Mouse (Mus musculus) 3134 (cell line): ENCODE results near the gene Atp1a2.

ENCODE experiments used
- DNase-seq: peaks from one replicate; pipeline ENCODE4 v3.0.0-alpha.2; 2011; ENCODE audit warnings: low spot score; ENCODE audit not compliant: insufficient read length; ENCODE audit errors: extremely low read depth

Atp1a2 gene

DNA sequence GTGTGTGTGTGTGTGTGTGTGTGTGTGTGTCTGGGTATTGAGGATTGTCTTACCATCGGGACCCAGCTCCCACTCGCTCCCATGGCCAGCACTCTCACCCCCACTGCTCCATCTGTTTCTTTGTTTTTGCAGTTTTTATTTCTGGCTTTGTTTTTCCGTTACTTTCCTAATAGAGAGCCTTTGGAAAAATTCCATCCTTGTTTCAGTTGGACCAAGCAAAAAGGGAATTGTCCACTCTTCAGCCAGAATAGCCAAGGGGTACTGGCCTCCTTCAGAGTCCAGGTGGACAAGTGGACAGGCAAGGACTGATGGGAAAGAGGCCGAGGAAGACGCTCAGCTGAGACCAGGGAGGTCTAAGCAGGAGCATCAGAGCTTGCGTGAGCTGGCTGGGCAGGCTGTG, 9.0 kb upstream of the Atp1a2 start:
- no peak for DNase-seq

DNA sequence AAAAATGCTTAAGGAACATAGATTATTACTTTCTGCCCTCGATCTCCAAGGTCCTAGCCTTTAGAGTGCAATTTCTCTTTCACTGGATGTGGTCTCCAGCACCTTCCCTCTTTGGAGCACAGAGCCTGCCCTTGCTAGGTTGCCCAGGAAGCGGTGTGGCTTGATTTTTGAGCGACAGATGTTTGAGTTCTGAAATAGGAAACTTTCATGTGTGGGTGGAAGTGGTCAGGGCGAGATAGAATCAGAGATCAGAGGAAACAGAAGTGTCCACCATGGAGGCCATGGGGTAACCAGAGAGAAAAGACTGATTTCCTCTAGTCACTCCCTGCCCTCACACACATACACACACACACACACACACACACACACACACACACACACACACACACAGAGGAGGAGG, 8.3 kb upstream of the Atp1a2 start:
- no peak for DNase-seq

DNA sequence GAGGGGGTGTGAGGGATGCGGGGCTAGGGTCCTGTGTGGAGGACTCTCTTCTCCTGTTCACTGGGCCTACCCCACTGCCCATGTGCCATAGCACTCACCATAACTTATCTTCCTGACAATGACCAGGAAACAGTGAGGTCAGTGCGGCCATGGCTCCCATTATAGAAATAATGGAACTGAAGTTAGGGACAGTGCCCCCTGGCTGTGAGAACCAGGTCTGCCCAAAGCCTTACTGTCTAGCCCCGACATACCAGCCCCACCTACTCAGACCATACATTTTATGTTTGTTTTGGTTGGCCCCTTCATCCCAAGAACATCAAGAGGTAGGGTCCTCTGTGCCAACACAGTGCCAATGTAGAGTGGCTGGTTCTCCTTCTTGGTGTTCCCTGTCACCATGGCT, 7.8 kb upstream of the Atp1a2 start:
- DNase-seq: no peak

DNA sequence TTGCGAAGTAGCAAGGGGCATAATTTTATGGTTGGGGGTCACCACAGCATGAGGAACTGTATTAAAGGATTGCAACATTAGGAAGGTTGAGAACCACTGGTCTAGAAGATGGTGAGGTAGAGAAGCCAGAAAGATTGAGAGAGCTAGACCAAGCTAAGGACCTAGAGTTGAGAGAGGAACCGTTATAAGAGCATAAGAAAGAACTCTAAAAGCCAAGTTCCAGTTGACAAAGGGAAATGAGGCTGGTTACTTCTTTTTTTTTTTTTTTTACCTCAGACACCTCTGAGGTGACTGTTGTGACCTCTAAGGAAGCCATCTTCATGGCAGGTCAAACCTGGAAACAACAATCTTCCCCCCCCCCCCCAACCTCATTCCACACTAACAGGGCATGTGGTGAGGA, 7.3 kb upstream of the Atp1a2 start:
- no peak for DNase-seq

DNA sequence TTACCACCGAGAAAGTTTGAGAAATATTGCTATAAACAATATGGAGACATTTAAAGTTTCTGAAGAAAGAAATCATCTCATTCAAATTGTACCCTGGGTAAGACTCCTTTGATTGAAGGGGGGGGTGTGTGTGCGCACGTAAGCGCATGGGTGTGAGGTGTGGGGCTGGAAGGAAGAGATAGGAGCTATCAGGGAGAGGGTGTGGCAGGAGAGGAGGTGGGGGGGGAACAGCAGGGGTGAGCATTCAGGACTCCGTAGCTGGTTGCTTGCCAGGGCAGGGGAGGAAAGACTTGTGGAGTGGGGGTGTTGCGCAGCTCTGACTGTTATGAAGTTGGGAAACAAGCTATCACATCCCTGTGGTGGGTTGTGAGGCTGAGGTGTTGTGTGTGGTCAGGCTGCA, 6.6 kb upstream of the Atp1a2 start:
- DNase-seq: no peak

DNA sequence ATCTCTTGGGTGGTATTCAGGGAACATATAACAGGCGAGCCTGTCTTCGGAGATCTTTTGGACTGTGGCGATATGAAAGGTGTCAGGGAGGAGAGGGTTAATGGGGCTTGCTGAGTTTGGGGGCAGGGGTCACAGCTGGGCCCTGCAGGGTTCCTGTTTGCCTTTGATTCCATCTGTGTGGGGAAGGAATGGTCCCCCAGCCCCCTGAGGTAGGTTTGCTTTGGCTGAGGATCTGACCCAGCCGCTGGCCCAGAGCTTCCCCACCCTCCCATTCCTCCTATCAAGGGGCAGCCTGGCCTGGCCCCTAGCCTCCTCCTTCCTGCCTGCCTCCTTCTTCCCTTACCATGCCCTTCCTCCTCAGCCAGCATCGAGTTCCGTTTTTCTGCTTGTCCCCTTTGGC, 5.0 kb upstream of the Atp1a2 start:
- no peak for DNase-seq

DNA sequence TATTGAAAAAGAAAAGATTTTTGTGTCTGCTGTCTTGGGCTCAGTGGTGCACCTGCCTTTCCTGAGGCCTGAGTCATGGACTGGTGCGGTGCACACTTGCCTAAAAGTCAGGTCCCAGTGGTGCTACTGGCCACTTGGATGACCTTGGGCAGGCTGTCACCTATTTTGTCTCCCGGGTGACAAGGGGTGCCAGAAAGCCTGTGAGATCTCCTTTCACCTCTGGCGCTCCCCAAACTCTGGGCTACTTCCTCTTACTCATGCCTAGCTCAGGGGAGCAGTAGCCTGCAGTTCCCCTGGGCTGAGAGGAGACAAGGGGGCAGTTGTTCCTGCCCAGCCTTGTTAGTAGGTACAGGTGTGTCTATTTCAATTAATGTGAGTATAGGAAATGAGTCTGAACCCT, 4.4 kb upstream of the Atp1a2 start:
- no peak for DNase-seq

DNA sequence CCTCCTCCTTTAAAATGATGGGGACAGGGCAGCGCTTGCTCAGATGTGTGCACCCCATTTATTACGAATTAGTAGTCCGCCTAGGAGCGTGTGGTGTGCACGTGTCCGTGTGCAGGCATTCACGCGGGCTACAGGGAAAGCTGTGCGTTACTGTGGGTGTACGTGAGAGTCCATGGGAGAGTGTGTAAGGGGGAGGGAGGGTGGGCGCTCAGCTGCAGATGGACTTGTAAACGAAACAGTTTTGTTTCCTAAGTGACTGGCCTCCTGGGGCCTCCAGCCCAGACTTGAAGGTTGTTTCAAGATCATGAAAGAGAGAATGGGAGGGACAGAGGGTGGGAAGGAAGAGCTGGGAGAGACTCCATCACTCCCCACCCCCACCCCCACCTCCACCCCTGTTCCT, 3.3 kb upstream of the Atp1a2 start:
- DNase-seq: no peak

DNA sequence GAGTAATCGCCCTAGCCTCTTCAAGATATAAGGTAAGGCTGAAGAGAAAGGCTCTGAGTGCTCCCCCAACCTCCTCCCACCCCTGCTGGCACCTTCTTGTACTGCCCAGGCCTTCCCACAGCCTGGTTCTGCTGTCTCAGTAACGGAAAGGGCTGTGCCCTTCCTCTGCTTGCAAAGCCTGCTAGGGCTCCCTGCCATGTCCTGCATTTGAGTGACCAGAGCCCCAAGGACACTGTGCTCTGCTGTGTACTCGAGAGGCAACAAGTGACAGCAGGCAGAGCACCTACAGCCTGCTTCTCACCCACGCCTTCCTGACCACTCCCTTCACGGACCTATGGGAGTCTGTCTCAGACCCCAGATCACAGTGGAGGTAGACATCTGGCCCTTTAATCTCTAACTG, 2.4 kb upstream of the Atp1a2 start:
- DNase-seq: no peak

DNA sequence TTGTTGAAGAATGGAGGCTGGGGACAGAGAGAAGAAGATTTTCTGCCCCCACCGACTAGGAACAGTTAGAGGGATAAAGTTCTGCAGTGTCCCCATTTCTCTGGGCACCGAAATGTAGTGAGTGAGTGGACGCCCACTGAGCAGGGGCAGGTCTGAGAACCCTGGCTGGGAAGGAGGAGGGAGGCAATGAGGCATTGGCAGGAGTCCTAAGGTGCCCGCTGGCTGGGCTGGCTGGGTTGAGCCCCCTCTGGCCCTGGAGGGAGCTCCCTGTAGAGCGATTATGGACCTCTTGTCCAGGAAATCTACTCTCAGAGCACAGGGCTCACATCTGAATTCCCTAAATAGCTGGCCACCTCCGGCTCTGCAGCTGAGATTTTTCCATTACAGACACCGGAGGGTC, 1.7 kb upstream of the Atp1a2 start:
- no peak for DNase-seq

DNA sequence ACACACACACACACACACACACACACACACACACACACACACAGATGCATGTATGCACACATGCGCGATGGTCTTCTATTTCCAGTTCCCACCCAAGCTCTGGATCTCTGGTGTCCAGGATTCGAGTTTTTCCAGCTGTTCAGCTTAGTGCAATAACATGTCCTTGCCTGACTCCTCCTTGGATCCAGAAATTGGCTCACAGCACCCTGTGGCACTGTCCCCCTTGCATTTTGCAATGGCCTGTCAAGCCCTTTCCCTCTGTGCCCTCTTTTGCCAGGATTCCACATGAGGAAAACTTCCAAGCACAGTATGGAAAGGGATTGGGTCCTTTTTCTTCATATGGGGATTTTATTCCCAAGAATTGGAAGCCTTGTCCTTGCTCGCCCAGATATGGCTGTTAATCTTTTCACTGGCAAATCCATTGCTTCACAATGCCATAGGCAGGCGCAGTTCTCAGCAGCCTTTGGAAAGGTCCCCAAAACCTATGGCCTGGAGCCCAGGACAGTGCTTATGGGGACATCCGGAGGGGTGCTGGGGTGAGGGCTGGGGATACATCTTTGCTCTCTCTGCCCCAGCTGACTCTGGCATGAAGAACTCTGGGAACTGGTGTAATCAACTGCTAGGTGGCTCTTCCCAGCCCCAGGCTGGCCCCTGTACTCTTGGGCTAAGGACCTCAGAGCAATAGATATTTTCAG, 901 bp downstream of the Atp1a2 start:
- DNase-seq: no peak

DNA sequence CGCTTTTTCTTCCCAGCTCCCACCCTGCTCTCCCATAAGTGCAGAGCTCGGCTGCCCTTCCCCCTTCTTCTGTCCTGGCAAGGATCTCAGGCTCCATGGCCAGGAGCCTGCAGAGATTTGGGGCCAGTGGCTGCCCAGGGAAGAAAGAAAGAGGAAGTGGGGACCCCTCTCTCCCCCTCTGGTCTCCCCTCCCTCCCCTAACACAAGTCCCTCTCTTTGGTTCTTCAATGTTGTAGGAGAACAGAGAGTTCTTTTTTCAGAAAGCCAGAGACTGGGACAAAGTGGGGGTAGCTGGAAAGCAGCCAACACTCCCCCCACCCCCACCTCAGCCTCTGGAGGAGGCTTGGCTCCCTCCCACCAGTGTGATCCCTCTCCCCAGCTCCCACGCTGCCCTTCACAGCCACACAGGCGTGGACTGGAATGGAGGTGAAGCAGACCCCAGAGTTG, 2.1 kb downstream of the Atp1a2 start:
- DNase-seq: no peak

DNA sequence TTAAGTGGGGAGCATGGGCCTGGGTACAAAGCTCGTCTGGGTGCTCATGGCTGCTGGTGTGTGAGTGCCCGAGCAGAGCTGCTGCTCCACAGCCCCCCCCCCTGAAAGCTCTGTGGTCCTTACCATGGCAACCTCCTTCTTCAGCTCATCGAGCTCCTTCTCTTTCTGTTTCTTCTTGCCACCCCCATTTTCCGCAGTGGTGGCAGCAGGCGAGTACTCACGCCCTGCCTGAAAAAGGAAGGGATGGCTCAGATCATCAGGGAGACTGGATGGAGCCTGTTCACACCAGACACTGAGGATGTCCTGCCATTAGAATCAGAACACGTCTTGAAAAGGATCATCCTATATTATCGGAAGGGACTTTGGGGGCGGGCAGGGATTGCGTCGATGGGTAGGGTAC, 4.4 kb downstream of the Atp1a2 start:
- DNase-seq: no peak

DNA sequence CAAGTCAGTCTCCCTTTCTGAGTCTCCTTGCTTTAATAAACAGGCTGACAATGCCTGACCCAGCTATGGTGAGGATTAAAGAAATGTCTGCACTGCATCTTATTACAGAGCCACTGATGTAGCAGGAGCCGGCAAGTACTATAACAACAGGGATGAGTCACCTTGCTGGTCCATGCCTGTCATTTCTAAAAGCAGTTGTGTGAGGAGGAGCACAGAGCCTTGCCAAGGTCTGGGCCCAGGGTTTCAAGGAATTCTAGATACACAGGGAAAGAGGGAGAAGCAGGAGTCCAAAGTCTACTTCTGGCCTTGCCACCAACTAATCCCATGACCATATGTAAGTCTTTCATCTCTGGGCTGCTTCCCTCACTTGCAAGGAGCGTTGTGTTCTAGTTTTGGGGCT, 5.0 kb downstream of the Atp1a2 start:
- no peak for DNase-seq

DNA sequence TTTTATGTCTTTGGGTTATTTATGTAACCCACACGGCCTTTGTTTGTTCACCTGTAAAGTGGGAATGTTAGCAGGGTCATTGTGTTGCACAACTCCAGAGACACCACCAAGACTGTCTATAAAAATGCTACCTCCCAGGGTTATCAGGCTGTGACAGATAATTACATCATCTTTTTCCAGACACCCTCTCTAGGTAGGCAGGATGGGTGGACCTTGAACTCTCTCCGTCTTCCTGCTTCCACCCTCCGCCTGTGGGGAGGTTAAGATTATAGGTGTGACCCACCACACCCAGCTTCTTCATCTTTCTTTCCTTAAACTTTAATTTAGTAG, 8.3 kb downstream of the Atp1a2 start:
- DNase-seq: no peak

DNA sequence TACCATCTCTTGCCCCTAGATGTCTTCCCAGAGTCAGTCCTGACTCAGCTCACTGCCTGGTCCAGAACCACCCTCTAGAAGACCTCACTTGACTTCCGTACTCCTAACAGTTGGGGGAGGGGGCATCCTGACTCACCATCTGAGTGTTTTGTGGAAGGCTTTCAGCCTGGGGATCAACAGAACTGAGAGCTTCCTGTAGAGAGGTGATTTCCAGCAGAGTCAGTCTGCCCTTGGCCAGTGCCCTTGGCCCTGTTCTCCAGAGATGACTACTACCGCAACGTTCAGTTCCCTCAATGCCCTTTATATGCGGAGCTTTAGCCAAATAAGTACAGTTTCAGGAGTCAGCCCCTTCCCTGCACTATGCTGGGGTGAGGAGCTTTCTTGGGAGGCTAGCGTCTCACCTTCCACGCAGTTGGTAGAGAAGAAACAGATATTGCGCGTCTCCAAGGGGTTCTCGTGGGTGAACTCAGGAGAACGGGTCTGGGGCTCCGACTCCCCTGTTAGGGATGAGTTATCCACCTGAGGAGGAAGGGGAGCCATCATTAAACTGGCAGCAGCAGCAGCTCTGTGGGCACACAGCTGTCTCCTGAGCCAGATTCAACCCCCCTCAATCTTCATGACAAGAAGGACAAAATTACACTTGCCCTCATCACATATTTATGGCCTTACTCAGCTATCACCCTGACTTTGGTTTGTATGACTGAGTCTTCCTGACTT, 8.8 kb downstream of the Atp1a2 start:
- no peak for DNase-seq

DNA sequence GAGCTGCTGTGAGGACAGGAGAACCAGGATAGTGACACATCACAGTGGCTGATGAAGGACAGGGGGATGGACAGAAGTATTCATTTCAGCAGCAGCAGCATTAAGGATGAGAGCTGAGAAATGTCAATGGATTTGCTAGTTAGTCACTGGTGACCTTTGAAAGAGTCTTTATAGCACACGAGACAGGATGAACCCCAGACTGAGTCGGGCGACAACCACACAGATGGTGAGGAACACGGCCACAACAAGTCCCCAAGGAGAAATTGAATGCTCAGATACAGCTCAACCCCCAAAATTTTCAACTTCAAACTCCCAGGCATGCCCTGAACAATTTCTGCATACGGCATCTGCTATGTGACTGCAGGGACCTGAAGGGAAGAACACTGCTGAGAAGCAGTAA, 11.1 kb downstream of the Atp1a2 start:
- no peak for DNase-seq

DNA sequence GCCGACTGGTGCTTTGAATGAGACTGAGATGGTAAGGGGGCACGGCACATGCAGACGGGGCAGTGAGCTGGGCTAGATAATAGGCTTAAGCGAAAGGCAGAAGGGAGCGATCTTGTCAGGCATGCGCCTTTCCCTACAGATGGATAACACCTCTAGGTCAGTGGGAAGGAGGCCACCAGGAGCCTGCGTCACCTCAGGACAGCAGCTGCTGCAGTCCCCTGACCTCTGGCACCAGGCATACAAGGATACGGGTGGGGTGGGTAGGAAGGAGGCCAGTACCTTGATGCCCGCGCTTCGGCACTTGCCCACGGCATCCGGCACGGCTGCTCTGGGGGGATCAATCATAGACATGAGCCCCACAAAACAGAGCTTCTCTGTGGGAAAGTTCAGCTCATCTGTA, 13.6 kb downstream of the Atp1a2 start:
- no peak for DNase-seq

DNA sequence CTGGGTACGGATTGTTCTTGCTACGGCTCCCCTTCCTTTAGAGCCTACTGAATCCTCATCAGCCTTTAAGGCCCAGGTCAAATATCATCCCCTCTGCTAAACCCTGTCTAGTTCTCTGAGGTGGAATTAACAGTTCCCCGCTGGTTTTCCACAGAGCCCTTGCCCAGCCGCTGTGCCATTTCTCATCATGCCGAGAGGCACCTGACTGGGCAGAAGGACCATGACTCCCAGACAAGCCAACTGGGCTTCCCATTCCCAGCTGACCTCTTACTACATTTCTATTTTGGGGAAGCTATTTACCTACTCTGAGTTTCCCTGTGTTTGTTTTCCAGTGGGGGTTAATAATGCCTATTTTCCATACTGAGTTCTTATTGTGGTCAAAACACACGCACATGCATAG, 14.8 kb downstream of the Atp1a2 start:
- DNase-seq: no peak

DNA sequence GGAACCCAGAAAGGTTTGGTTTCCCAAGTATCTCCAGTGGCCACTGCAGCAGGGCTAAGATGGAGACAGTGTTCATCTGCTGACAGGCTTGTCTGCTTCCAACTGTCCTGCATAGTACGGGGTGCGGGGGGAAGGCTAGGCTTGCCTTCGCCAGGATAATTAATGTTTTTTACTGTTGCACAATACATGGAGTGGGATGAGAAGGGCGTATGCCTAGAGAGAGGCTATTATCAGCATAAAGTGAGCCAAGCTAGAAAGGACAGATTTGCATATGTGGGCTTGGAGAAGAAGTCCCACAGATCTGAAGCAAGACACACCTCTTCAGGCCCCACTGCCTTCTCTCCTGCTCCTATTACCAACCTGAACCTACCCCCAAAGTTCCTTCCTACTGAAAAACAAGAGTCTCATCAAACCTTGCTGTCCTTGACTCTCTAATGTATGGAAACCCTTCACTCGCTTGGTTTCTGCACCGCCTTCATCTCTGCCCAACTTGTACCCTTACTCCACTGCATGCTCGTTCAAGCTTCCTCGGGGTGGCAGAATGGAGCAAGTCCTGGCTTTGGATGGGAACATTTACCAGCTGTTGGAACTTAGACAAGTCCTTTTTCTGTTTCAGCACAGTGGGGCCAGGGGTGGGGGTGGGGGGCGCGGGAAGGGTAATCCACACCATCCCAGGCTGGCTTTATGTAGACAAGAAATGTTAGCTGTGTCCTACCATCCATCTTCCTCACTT, 16.2 kb downstream of the Atp1a2 start:
- DNase-seq: no peak

DNA sequence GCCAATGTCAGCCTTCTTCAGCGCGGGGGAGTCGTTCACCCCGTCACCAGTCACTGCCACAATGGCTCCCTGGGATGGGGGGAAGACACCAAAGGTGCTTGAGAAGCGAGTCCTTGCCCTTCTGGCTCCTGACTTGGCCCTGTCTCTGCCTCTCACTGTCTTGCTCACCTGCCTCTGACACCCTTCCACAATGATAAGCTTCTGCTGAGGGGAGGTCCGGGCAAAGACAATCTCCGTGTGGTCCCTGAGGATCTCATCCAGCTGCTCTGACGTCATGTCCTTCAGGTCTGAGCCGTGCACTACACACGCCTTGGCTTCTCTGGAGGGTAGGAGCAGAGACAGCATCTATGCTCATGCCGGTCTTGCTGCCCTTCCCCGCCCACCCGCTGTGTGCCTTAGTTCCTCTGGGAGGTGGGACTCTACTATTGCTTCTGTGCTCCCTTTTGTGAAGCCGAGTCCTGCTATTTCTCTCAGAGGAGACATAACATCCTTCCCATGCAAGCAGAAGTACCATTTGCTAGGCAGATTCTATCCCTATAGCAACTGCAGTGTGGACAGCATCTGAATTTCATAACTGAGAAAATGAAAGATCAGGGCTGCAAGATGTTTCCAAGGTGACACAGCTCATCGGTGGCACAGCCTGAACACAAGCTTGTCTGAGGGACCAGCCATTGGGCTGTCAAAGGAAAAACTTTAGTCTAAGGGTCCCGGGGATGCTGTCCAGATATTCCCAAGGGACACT, 17.9 kb downstream of the Atp1a2 start:
- no peak for DNase-seq
